Mouse (Mus musculus) MEL (cell line): ENCODE data around the gene Lsm11.

ENCODE experiments used
- CTCF ChIP-seq, 3 experiments: IDR thresholded peaks in 2 of 3; conservative IDR thresholded peaks in 1 of 3; 2 replicates each; pipeline ENCODE4 v1.5.1; 2011 to 2012; ENCODE audit warnings: low read length in 3 of 3, low read depth in 2 of 3, mild to moderate bottlenecking in 2 of 3, improper control_type of control experiment in 1 of 3, inconsistent platforms in 1 of 3, mixed read lengths in 1 of 3, moderate library complexity in 1 of 3; ENCODE audit not compliant: control insufficient read depth in 1 of 3, insufficient read depth in 1 of 3, poor library complexity in 1 of 3, severe bottlenecking in 1 of 3
- EP300 ChIP-seq, 2 experiments: IDR thresholded peaks; 2 replicates each; pipeline ENCODE4 v1.6.1; 2011; ENCODE audit warnings: improper control_type of control experiment in 2 of 2, low read length in 2 of 2, low read depth in 1 of 2, mild to moderate bottlenecking in 1 of 2
- HCFC1 ChIP-seq: IDR thresholded peaks from 2 replicates; pipeline ENCODE4 v1.6.1; 2012; ENCODE audit warnings: low read depth, mild to moderate bottlenecking, inconsistent platforms, low read length, improper control_type of control experiment, moderate library complexity
- JUND ChIP-seq: IDR thresholded peaks from 2 replicates; pipeline ENCODE4 v1.6.1; 2011; ENCODE audit warnings: low read depth, mild to moderate bottlenecking, improper control_type of control experiment, low read length
- MAX ChIP-seq: IDR thresholded peaks from 2 replicates; pipeline ENCODE4 v1.6.1; 2011; ENCODE audit warnings: low read length, improper control_type of control experiment
- POLR2A ChIP-seq, 2 experiments: IDR thresholded peaks; 2 replicates each; pipeline ENCODE4 v1.6.1; 2011 to 2012; ENCODE audit warnings: low read length in 2 of 2, mild to moderate bottlenecking in 2 of 2, control low read depth in 1 of 2, improper control_type of control experiment in 1 of 2, low read depth in 1 of 2, moderate library complexity in 1 of 2; ENCODE audit not compliant: control insufficient read depth in 1 of 2, insufficient read depth in 1 of 2, poor library complexity in 1 of 2
- SMC3 ChIP-seq: IDR thresholded peaks from 2 replicates; pipeline ENCODE4 v1.6.1; 2011; ENCODE audit warnings: low read depth, low read length, improper control_type of control experiment
- TCF12 ChIP-seq: IDR thresholded peaks from 2 replicates; pipeline ENCODE4 v1.6.1; 2014; ENCODE audit warnings: low read depth, mild to moderate bottlenecking, inconsistent platforms, low read length, improper control_type of control experiment, moderate library complexity
- UBTF ChIP-seq: IDR thresholded peaks from 2 replicates; pipeline ENCODE4 v1.6.1; 2012; ENCODE audit warnings: low read depth, mild to moderate bottlenecking, inconsistent platforms, low read length, improper control_type of control experiment, moderate library complexity, borderline replicate concordance; ENCODE audit not compliant: insufficient read depth
- USF1 ChIP-seq: IDR thresholded peaks from 2 replicates; pipeline ENCODE4 v1.6.1; 2014; ENCODE audit warnings: low read depth, mild to moderate bottlenecking, inconsistent platforms, low read length, improper control_type of control experiment, moderate library complexity
- ZKSCAN1 ChIP-seq: IDR thresholded peaks from 2 replicates; pipeline ENCODE4 v1.6.1; 2012; ENCODE audit warnings: low read depth, mild to moderate bottlenecking, inconsistent platforms, low read length, improper control_type of control experiment, moderate library complexity

GRCm38 (mm10) chr11:45888471-45889030, 56.2 kb downstream of the Lsm11 start:
- TF ChIP-seq UBTF (no peak), ZKSCAN1 (no peak), JUND (no peak), POLR2A (IDR thresholded peaks at IDR 0.05; ENCODE audit: control insufficient read depth in 1 of 2, insufficient read depth in 1 of 2, low read depth in 1 of 2, low read length in 2 of 2, poor library complexity in 1 of 2) (no peak), CTCF (IDR thresholded peaks at IDR 0.05 in 2 of 3, conservative IDR thresholded peaks at IDR 0.05 in 1 of 3; ENCODE audit: control insufficient read depth in 1 of 3, insufficient read depth in 1 of 3, low read depth in 2 of 3, low read length in 3 of 3, poor library complexity in 1 of 3, severe bottlenecking in 1 of 3) (no peak), EP300 (IDR thresholded peaks at IDR 0.05; ENCODE audit: low read depth in 1 of 2, low read length in 2 of 2) (no peak), MAX (no peak), TCF12 (no peak), USF1 (no peak), SMC3 (no peak), HCFC1 (no peak)
